Mouse (Mus musculus): ENCODE measurements around the gene Wbp11. TPM values are rescaled to one million over a fixed set of nuclear protein-coding genes. Genes with fewer than 3 reads are reported as not detected.

Wbp11 gene
- polyA plus RNA-seq, 2 experiments = 96.5 to 100 TPM

DNA sequence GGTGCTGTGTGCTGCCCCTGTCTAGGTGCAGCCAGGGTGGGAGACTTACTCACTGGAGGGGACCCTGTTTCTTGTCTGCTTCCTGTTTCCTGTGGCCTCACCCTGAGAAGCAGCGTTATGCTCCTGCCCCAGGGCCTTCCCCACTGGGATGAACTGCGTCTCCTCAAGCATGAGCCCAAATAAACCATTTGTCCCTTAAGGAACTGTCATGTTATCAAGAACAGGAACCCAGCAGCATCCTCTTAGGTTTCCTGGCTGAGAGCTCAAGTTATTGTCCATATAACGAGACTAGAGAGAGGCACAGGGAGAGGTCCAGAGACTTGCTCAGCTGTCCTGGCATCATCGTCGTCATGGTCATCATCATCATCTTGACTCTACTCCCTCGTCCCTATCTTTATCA lies 22.2 kb upstream of the Wbp11 start:
- Histone ChIP-seq H3K9ac (ENCODE audit: low read depth, low read length, severe bottlenecking) (no peak overlapping the region), H3K27ac (replicated peaks; ENCODE audit: low read depth, low read length) (no peak overlapping the region), H3K9me3 (ENCODE audit: control insufficient read depth, low read length) (no peaks in the 10 kb centered on the region), H3K4me1 (ENCODE audit: control insufficient read depth, insufficient read depth, low read length) (peaks cover 6% of the 10 kb centered on the region), H3K36me3 (ENCODE audit: control insufficient read depth, insufficient read depth, low read length) (no peaks in the 10 kb centered on the region), H3K4me3 (replicated peaks; ENCODE audit: low read length) (no peak overlapping the region), H3K27me3 (ENCODE audit: control insufficient read depth, insufficient read depth, low read length) (no peaks in the 10 kb centered on the region), H3K4me2 (replicated peaks; ENCODE audit: low read depth, low read length, severe bottlenecking) (no peak overlapping the region)
- DNase-seq (ENCODE audit: low spot score) (no peak), ATAC-seq (ENCODE audit: low FRiP score, low read depth) (no peak)
- 74% methylated on average over 6 of the region's 6 CpGs for WGBS
- TF ChIP-seq POLR2A (IDR thresholded peaks at IDR 0.05; ENCODE audit: borderline replicate concordance, extremely low read depth, insufficient read depth, insufficient read length) = no peak

- no peaks in the 10 kb centered on the region for H3K36me3 ChIP-seq (ENCODE audit: control insufficient read depth, insufficient read depth, low read length)
- no peaks in the 10 kb centered on the region for H3K27me3 ChIP-seq (ENCODE audit: control insufficient read depth, insufficient read depth, low read length)
- H3K4me3 ChIP-seq (replicated peaks; ENCODE audit: low read length) = no peak overlapping the region
- no peak overlapping the region for H3K4me2 ChIP-seq (replicated peaks; ENCODE audit: low read depth, low read length, severe bottlenecking)
- WGBS = 89% methylated on average over 5 of the region's 5 CpGs
- H3K27ac ChIP-seq (replicated peaks; ENCODE audit: low read depth, low read length) = no peak overlapping the region
- H3K9me3 ChIP-seq (ENCODE audit: control insufficient read depth, low read length) = no peaks in the 10 kb centered on the region
- peaks cover 6% of the 10 kb centered on the region for H3K4me1 ChIP-seq (ENCODE audit: control insufficient read depth, insufficient read depth, low read length)
- no peak for TF ChIP-seq POLR2A (IDR thresholded peaks at IDR 0.05; ENCODE audit: borderline replicate concordance, extremely low read depth, insufficient read depth, insufficient read length)
- ATAC-seq (ENCODE audit: low FRiP score, low read depth) (no peak), DNase-seq (ENCODE audit: low spot score) (no peak)
- H3K9ac ChIP-seq (ENCODE audit: low read depth, low read length, severe bottlenecking) = no peak overlapping the region
Measured at GRCm38 (mm10) chr6:136848971-136849370, 20.9 kb upstream of the Wbp11 start.

GRCm38 (mm10) chr6:136848399-136848798 lies 20.4 kb upstream of the Wbp11 start:
- Histone ChIP-seq H3K27me3 (ENCODE audit: control insufficient read depth, insufficient read depth, low read length) (no peaks in the 10 kb centered on the region), H3K9me3 (ENCODE audit: control insufficient read depth, low read length) (no peaks in the 10 kb centered on the region), H3K27ac (replicated peaks; ENCODE audit: low read depth, low read length) (no peak overlapping the region), H3K9ac (ENCODE audit: low read depth, low read length, severe bottlenecking) (no peak overlapping the region), H3K4me3 (replicated peaks; ENCODE audit: low read length) (no peak overlapping the region), H3K4me2 (replicated peaks; ENCODE audit: low read depth, low read length, severe bottlenecking) (no peak overlapping the region), H3K36me3 (ENCODE audit: control insufficient read depth, insufficient read depth, low read length) (no peaks in the 10 kb centered on the region), H3K4me1 (ENCODE audit: control insufficient read depth, insufficient read depth, low read length) (peaks cover 6% of the 10 kb centered on the region)
- WGBS = 89% methylated on average over 8 of the region's 8 CpGs
- no peak for TF ChIP-seq POLR2A (IDR thresholded peaks at IDR 0.05; ENCODE audit: borderline replicate concordance, extremely low read depth, insufficient read depth, insufficient read length)
- ATAC-seq (ENCODE audit: low FRiP score, low read depth) (no peak), DNase-seq (ENCODE audit: low spot score) (no peak)

DNA sequence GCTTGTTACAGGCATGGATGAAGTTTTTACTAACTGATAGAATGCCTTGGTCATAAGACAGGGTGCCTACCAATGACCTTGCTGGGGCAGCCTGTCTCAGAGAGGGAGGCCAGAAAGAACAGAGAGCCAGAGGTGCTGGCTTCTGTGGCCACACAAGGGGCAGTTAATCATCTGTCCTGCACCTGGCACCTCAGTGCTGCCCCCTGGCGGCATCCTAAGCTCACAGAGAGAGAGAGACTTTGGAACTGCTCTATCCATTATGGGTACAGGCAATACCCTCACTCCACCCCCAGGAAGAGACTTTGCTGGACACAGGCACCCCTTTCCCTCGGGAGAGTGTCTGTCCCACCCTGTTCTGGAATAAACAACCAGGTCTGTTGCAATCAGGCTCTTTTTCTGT lies 19.8 kb upstream of the Wbp11 start:
- Histone ChIP-seq H3K27ac (replicated peaks; ENCODE audit: low read depth, low read length) (no peak overlapping the region), H3K4me3 (replicated peaks; ENCODE audit: low read length) (no peak overlapping the region), H3K4me2 (replicated peaks; ENCODE audit: low read depth, low read length, severe bottlenecking) (no peak overlapping the region), H3K4me1 (ENCODE audit: control insufficient read depth, insufficient read depth, low read length) (peaks cover 3% of the 10 kb centered on the region), H3K9me3 (ENCODE audit: control insufficient read depth, low read length) (no peaks in the 10 kb centered on the region), H3K9ac (ENCODE audit: low read depth, low read length, severe bottlenecking) (no peak overlapping the region), H3K36me3 (ENCODE audit: control insufficient read depth, insufficient read depth, low read length) (no peaks in the 10 kb centered on the region), H3K27me3 (ENCODE audit: control insufficient read depth, insufficient read depth, low read length) (no peaks in the 10 kb centered on the region)
- WGBS = 23% methylated on average over 2 of the region's 2 CpGs
- no peak for TF ChIP-seq POLR2A (IDR thresholded peaks at IDR 0.05; ENCODE audit: borderline replicate concordance, extremely low read depth, insufficient read depth, insufficient read length)
- no peak for ATAC-seq (ENCODE audit: low FRiP score, low read depth)
- DNase-seq (ENCODE audit: low spot score) = no peak

GRCm38 (mm10) chr6:136847267-136847666 lies 19.2 kb upstream of the Wbp11 start:
- Histone ChIP-seq H3K4me3 (replicated peaks; ENCODE audit: low read length) (no peak overlapping the region), H3K27ac (replicated peaks; ENCODE audit: low read depth, low read length) (no peak overlapping the region), H3K27me3 (ENCODE audit: control insufficient read depth, insufficient read depth, low read length) (no peaks in the 10 kb centered on the region), H3K9me3 (ENCODE audit: control insufficient read depth, low read length) (no peaks in the 10 kb centered on the region), H3K4me2 (replicated peaks; ENCODE audit: low read depth, low read length, severe bottlenecking) (no peak overlapping the region), H3K4me1 (ENCODE audit: control insufficient read depth, insufficient read depth, low read length) (no peaks in the 10 kb centered on the region), H3K36me3 (ENCODE audit: control insufficient read depth, insufficient read depth, low read length) (no peaks in the 10 kb centered on the region), H3K9ac (ENCODE audit: low read depth, low read length, severe bottlenecking) (no peak overlapping the region)
- no peak for DNase-seq (ENCODE audit: low spot score)
- ATAC-seq (ENCODE audit: low FRiP score, low read depth) = no peak
- 91% methylated on average over 3 of the region's 3 CpGs for WGBS
- TF ChIP-seq POLR2A (IDR thresholded peaks at IDR 0.05; ENCODE audit: borderline replicate concordance, extremely low read depth, insufficient read depth, insufficient read length) = no peak

Measured in limb, embryonic 14.5 days (tissue).